Mouse (Mus musculus) thymus, postnatal 25 days (tissue): ENCODE measurements at regions not wholly inside any gene's neighbourhood (a gene's known extent, or its start where the extent isn't known, plus 50 kb on each side); places are given as distances from the start of the nearest gene placed in this dataset.

Experiments
- DNase-seq: peaks from one replicate; pipeline ENCODE4 v3.0.0; 2022

DNA sequence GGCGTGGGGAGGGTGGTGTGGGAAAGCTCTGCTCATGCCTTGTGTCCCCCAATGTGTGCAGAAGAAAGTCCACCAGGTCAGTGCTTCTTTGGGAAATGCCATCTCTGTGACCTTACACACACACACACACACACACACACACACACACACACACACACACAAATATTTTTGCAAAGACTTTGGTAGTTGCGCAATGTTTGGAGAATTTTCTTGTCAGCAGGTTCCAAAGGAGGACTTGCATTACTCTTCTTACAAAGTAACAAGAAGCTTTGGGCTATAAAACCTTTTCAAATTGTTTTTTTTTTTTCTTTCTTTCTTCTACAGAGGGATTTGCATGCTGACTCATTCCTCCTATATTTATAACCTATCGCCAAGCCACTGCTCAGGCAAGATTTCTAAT lies 59.1 kb upstream of the Npvf start:
- DNase-seq: no peak

DNA sequence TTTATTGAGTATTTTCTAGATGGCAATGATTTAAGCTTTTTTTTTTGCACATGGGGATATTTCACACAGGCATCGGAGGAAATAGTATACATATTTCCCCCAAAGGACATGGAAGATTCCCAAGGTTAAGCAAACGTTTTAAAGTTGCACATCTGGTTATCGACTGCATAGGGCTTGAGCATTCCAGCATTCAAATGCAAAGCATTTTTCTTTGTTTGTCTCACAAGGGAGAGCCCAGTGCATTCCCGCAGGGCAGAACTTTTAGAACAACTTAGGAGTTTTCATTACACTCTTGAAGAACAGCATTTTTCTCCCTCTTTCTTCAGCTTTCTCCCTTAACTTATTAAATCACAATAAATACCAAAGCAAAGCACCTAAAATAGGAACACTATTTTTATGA lies 64.4 kb upstream of the Npvf start:
- no peak for DNase-seq

DNA sequence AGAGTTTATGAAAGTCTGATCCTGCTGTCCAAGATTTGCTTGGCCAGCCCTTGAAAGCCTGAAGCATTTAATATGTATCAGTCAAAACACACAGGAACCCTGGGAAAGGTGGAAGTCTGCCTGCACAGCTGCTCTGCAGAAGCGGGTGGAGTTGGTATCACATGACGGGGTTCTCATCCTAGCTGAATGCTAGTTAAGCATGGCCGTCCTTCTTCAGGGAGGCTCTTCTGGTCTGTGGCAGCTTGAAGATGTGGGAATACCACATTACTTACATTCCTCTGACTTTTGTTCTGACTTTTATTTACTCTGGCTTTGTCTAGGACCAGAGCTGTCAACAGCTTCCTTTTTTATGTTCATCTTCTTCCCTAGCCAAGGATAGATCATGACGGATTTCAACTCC lies 66.1 kb upstream of the Npvf start:
- no peak for DNase-seq

DNA sequence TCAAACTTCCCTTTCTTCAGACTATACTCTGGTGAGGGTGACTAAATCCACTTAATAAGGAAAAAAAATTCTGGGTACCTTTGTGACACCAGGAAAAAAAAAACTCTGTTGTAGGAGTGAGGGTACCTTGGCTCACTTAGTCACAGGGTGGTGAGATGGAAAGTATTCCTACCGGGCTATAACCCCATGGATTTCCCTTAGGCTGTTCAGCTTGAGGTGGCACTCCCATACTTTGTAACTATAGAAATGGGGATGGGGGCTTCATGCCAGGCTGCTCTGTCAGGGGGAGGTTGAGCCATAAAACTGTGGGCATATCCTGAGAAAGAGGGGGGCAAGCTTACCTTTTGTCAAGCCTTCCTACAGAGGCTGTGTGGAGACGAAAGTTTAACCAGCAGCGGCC lies 71.4 kb upstream of the Npvf start:
- DNase-seq: no peak

DNA sequence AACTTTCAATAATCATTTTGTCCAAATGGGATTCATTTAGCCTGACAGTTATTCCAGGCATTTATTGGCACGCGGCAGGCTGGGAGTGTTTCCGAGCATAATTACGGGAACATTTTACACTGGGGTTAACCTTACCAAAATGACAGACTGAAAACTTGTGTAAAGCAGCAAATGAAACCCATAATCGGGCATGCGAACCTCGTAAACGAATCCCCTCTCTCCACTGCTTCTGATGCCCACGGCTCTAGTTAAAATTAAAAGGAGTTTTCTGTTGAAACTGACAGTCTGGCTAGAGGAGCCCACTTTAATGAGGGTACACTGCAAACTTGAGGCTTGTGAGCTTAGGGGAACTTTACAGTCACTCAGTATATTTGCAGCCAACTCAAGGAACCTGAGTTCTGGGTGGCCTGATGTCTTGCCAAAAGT lies 71.9 kb upstream of the Npvf start:
- no peak for DNase-seq

DNA sequence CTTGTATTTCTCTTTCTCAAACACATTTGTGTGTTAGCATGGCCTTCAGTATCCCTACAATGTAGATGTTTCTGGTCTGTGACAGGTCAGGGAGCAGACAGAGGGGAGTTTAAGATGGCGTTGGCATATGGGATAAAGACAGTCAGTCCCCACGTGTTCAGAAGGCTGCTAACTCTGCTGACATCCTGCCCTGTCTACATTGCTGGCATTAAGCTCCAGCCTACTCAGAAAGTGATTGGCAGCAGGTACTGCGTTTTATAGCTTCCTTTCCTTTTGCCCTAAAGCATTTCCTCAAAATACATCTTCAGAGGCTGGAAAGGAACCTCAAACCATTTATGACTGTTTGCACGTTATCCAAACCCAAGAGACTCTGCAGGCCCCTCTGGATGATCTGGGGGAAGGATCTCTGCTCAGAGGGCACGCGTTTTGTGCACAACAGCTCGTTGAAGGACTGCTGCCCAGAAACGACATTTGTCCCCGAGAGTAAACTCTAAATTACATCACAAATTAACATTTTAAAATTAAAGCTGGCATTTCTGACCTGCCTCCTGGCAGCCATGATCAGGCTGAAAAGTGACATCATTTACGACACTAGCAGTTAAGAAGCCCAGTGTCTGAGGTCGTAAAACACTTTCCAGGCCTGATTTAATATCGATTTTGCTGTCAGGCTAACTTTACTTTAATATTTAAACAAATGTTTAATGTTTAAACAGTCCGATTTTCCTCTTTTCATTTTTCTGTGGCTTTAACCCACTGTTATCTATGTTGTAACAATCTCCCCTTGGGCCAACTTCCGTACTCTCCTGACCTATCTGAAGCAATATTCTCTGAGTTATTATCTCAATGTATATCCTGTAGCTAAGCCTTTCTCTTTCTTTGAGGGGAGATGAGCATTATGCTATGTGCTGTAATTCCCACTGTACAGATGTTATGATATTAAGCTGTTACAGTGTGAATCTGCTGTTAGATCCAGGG lies 76.8 kb upstream of the Npvf start:
- DNase-seq: no peak

DNA sequence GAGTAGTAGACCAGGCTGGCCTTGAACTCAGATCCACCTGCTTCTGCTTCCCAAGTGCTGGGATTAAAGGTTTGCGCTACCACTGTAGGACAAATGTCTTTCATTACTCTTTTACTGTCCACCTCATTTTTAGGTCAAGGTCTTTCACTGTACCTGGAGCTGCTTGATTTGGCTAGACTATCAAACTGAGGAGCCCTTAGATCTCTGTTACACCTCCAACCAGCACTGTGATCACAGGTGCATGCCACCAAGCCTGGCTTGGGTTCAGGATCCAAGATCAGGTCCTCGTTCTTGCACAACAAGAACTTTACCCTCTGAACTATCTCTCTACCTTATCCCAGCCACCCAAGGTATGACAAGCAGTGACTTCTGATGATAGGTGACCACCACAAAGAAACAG lies 80.5 kb upstream of the Npvf start:
- DNase-seq: no peak

DNA sequence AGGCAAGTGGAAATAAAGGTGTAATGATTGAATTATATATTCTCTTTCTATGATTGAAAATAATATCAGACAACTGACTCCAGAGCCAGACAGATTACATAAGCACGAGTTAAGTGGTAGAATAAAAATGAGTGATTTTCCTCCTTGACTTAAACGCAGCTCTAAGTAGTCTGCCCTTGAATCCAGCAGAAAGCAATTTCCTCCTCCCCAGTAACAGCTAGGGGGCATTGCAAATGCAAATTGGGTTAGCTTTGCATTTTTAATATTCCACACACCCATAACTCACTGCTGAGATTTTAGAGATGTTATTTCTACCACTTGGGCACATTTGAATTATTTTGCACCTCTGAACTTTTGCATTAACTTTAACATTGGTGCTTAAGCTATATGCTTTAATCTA lies 81.6 kb upstream of the Npvf start:
- DNase-seq: no peak

DNA sequence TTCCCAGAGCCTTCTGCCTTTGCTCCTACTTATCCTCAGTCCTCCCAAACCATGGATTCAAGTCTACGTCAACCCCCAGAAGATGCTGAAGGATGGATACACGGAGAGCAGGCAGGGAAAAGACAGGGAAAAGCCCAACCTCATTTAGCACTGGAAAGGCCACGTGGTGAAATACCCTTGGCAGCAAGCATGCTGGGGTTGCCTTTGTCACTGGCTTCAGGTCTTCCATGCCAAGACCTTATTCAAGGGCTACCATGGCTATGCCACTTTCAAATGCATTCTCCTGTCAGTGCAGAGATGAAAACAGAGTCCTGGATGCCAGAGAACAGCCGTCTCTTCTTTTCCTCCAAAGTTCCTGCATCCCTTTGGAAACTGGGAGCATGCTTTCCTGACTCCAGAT lies 87.8 kb upstream of the Npvf start:
- no peak for DNase-seq

DNA sequence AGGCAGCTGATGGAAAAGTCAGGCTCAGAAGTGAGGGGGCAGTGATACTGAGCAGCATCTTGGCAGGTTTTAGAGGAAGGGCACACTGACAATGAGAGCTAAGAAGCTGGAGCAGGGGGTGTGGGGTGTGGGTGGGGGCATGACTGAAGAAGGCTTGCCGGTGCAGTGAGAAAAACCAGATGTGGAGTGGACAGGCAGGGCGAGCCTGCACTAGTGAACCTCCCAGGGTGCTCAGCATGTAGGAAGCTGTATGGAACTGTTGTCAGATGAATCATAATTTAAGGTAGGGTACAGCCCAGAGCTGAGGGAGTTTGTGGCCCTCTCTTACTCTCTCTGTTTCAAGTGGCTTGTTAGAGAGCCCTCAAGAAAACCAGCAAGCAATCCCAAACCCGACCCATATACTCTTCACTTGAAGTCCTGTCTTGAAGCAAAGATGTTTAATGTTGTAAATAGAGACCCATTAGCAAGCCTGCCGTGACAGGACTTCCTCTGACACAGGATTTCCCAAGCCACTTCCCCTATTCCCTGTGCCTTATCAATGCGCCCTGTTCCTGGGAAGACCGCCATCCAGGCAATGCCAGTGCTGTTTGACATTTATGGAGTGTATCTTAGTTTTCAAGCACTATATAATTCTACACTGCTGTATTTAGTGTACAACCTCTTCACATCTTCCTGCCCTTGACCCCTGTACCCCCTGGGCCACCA lies 90.4 kb upstream of the Npvf start:
- DNase-seq: no peak

DNA sequence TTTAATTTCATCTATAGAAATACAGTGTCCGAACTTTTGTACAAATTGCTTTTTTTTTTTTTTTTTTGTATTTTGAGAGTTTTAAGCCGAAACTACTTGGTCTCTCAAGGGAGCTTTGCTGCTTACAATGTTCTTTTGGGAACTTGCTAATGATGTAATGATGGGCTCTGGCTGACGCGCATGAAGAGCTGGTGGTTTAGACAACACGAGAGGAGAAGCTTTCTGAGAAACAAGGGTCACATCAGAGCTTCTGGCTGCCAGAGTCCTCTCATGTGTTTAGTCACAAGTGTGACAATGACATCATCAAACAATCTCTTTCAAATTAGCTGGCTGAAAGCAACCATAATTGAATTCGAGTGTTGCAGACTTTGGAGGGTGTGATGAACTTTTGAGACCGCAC lies 98.9 kb upstream of the Npvf start:
- DNase-seq: no peak

DNA sequence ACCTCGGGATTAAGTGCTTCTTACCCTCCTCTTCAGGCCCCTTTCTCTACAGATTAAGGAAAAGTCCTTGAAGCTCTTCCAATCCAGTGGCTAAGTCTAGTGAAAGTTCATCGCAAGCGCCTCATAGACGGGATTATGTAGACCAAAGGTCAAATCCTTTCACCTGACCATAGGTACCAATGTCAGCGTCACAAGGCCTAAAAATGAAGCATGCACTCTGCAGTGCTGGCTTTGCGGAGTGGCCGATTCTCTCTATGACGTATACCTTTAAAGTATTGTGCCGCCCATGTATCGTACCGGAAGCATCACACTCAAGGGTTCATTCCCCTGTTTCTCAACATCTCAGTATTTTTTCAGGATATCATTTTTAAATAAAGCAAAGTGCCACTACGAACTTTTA lies 100.5 kb upstream of the Npvf start:
- no peak for DNase-seq

DNA sequence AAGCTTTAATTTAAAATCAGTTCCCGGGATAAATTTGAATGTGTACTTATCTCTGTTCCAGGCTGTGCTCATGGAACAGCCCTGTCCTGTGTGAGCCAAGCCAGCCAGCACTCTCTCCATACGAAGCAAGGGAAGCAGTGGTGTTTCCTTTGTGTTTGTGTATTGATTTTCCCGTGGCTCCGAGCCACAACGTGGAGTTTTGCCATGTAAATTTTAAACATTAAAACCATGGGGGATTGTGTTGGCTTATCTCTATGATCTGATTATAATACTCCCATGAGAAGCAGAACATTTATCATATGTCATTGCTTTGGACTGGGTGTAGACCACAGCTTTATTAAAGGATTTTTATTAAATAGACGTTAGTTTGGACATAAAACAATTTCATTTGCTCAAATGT lies 106.1 kb upstream of the Npvf start:
- no peak for DNase-seq

DNA sequence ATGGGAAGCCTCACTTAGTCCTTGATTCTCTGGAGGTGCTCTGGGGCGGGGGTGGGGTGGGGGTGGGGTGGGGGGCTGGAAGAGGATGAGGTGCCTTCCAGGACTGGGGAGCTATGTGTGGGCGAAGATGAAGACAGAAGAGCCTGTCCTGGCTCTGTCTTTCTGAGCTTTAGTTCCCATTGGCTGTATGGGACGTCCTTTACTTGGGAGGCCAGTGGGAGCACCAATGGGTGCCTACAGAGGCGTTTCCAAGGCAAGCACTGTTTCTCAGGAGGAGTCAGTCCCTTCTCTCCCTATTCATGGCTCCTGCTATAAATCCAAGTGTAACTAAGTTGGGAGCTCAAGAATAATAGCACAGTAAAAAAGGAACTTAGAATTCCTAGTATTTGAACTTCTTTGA lies 108.9 kb upstream of the Npvf start:
- no peak for DNase-seq

DNA sequence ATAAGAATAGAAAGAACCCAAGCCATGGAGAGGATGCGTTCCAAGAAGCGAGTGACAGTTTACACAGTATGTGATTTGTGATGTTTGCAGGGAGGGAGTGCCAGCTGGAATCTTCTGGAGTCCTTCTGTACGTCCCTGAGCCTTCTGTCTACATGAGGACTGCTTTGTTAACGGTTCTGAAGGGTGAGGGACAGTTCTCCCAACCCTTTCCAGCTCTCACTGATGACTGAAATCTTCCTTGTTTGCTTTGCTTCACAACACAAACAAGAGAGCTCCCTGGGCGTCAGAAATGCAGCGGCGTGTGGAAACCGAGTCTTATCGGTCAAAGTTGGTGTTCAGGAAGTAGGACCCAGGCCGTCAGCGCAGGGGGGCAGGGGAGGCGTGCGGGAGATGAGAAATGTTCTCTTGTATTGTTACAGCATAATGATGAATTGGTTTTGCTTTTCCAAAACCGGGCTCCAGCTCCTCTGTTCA lies 112.2 kb upstream of the Npvf start:
- DNase-seq: no peak

DNA sequence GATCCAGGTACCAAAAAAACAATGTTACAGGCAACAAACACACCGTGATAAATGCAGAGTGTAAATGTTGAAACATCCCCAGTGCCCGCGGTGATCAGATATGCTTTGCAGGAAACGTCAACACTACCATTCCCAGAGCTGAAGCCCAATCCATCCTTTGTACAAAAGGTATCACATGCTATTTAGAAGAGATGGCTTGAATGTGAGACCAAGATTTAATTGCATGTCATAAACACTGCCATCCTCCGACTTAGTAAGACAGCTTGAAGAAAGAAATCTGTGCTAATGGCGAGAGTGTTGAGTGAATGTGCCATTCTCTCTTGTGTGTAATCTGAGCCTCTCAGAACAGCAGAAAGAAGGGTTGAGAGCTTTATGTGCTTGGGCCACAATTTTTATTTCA lies 112.9 kb upstream of the Npvf start:
- no peak for DNase-seq

DNA sequence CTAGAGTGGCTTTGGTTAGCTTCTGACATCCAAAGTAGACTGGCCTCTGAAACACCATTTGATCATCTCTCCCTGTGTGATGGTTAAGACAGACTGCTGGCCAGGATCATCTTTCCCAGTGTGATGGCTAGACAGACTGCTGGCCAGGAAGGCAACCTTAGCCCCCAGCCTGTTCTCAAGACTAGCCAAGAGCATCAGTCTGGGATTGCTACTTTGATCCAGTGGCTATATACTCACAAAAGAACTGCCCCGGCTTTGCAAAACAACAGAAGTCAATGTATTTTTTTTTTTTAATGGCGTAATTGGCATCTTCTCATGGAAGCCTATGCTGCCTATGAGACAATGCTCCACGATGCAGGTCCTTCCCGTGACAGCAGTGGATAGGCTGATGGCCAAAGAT lies 113.6 kb upstream of the Npvf start:
- no peak for DNase-seq

DNA sequence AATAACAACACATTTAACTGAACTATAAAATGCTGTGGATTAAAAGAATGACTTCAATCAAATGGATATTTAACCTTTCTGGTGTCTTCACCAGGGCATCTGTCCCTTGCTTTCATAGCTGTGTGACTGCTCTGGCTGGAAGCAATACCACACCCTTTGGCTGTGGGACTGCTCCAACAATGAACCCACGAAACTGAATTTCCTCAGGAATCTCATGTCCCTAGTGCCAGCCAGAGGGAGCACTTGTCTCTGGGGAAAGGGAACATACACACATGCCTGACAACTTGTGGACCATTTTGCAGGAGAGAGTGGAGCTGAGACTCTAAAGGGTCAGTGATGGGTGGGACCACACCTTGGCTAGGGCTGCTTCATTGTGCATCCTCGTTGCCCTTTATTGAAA lies 114.9 kb upstream of the Npvf start:
- DNase-seq: no peak

DNA sequence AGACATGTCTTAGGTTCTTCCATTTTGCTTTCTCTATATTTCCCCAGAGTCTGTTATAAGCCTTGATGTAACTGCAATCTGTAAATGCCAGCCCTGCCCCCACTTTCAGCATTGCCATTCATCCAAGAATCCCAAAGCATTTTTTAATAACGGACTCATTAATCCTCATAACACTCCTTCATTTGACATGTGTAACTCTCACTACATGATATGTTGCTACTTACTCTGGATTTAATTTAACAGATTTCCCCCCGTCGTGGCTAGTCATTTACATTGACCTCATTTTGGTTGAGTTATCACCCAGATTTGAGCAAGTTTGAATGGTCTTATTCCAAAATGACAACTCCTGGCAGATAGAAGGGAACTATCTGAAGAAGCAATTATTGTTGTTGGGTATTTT lies 116.2 kb upstream of the Npvf start:
- no peak for DNase-seq

DNA sequence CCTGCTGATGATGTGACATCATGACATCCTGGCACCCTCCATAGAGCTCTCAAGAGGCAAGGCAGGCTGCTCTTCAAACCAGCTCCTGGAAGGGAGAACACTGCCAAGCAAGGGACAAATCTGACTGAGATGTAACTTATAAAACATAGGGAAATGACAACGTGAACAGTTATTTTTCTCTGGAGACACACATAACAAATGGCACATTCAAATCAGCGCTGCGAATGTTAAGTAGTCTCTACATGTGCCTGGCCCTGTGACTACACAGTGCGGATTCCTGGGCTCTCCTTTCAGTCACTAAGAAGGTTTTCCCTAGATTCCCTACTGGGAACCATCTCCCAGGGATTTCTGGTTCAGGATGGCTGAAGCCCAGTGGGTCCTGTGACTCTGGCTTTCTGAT lies 121.4 kb upstream of the Npvf start:
- no peak for DNase-seq

DNA sequence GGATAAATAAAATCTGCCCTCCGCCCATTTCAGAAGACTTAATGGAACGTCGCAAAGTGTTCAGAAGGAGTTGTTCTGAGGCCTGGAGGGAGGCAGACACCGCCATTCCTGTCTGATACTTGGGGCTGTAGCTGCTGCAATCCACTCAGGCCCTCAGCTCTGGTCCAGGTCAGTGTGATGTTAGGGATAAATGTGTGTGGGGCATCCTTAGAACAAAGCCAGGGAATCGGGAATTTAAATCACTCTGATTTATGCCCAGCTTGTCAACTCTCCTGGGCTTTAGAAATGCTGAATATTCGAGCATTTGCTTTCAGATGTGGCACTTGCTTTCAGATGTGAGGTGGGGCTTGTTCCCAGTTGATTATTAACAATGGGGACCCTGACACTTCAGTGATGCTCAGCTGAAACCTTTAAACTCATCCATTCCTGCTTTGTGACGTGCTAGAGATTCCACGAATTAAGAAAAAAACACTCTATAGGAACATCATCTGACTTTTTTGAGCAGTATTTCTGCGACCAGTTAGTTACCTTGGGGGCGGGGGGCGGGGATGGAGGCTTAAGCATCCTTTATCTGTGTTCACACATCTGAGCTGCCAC lies 122.1 kb upstream of the Npvf start:
- no peak for DNase-seq

DNA sequence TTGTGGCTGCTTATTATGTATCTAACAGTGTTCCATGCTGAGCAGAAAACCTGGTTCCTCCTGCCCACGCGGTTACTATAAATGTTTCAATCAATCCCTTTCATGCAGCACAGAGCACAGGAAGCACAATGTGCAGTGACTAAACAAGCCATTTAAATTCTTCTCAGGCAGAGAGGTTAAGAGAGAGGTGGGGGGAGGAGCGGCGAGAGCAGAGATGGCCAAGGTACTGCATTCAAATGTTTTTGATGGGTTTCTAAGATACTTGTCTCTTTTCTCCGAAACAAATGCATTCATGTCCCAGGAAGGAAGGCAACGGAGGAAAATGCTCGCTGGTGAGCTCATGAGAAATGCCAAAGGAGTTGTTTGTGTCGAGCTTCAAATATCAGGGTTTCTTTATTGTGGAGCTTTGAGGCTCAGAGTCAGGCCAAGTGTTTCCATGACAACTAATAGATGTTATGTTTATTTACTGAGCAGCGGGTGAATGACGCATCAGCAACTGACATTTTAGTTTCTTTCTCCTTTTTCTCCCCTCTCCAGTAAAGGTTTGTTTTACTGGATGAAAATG lies 122.8 kb upstream of the Npvf start:
- DNase-seq: no peak

DNA sequence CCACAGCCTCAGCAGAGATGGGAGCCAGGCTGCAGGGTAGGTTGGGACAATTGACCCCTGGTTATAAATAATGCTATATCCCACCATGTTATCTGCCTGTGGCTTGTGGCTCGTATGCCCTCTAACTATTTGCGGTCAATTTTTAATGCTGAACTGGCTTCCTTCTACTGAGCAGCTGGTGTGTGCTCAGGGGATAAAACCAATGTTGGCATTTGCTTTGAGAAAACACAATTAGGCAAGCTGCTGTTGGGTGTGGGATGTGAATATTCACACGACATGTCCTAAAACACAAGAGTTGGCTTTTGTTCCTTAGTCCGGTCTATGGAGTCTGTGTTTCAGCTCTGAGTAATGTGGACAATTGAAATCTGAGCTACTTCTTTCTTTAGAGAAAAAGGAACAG lies 123.6 kb upstream of the Npvf start:
- DNase-seq: no peak

DNA sequence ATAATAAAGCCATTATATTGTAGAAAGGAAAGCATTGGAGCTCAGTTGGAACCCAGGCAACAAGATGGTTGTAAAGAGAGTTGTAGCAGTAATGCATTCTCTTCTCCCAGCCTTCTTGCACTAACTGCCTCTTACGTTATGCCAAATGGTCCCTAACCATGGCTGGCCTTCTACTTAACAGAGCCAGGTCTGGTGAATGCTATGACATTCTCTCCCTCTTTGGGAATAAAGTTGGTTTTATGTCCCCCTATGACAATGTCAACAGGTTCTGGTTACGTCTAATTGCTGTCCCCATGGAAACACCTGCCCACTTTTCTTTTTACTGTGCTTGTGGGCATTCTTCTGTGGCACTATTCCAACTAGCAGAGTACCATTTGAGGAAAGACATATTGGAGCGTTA lies 126.4 kb upstream of the Npvf start:
- no peak for DNase-seq
